Mouse (Mus musculus) intestine, postnatal 0 days (tissue): Measurements from ENCODE around the gene Gdi1. TPM values are rescaled to one million over a fixed set of nuclear protein-coding genes. Genes with fewer than 3 reads are reported as not detected.

Experiments
- ATAC-seq: fragments of 200-750 bp; cut with Nextera tagmentation; 2 replicates; pipeline ENCODE4 v1.8.0; 2017; ENCODE audit warnings: mild to moderate bottlenecking, moderate TSS enrichment, moderate library complexity
- H3K27ac ChIP-seq: fragments of 300-500 bp; sonication (generic); 2 replicates; pipeline ENCODE4 v1.5.1; 2014; ENCODE audit warnings: mild to moderate bottlenecking, low read depth, low read length, moderate library complexity
- H3K27me3 ChIP-seq: fragments of 300-500 bp; sonication (generic); replicated peaks from 2 replicates; pipeline ENCODE4 v1.6.1; 2014; ENCODE audit warnings: low read length, mixed read lengths; ENCODE audit not compliant: control insufficient read depth, insufficient read depth
- H3K36me3 ChIP-seq: fragments of 300-500 bp; sonication (generic); 2 replicates; pipeline ENCODE4 v1.6.1; 2014; ENCODE audit warnings: mild to moderate bottlenecking, moderate library complexity; ENCODE audit not compliant: control insufficient read depth, insufficient read depth
- H3K4me1 ChIP-seq: fragments of 300-500 bp; sonication (generic); replicated peaks from 2 replicates; pipeline ENCODE4 v1.6.1; 2014; ENCODE audit warnings: antibody characterized with exemption, low read length, mixed read lengths; ENCODE audit not compliant: control insufficient read depth, insufficient read depth
- H3K4me2 ChIP-seq: fragments of 300-500 bp; sonication (generic); replicated peaks from 2 replicates; pipeline ENCODE4 v1.6.1; 2014; ENCODE audit warnings: low read depth, mild to moderate bottlenecking, moderate library complexity
- H3K4me3 ChIP-seq: fragments of 300-500 bp; sonication (generic); 2 replicates; pipeline ENCODE4 v1.5.1; 2014; ENCODE audit warnings: low read depth, low read length
- H3K9ac ChIP-seq: fragments of 300-500 bp; sonication (generic); 2 replicates; pipeline ENCODE4 v1.6.1; 2014; ENCODE audit warnings: mild to moderate bottlenecking, low read depth, low read length
- H3K9me3 ChIP-seq: fragments of 300-500 bp; sonication (generic); 2 replicates; pipeline ENCODE4 v1.6.1; 2016; ENCODE audit warnings: mixed run types; ENCODE audit not compliant: control insufficient read depth
- CTCF ChIP-seq: sonication (generic); IDR thresholded peaks from 2 replicates; pipeline ENCODE4 v1.5.1; 2016; ENCODE audit warnings: low read depth, mild to moderate bottlenecking, control low read depth, antibody characterized with exemption, moderate library complexity
- WGBS: fragments of 180-500 bp; shearing (Covaris S2); extraction: QIAGEN DNeasy Blood & Tissue Kit; methylation state at CpG from one replicate; pipeline ENCODE4 v1.1.7; 2014; 5-methylcytosine and 5-hydroxymethylcytosine counted together
- polyA plus RNA-seq: library from polyadenylated mRNA; unstranded; fragments of >200 nt; fragmentation: Nextera tagmentation; extraction: Ambion mirVana; gene quantifications from 2 replicates; pipeline ENCODE4 v1.2.1, GENCODE M21; 2015

Gene Gdi1
- polyA plus RNA-seq, 1 experiment from 2014 or later: 63.9 TPM

DNA sequence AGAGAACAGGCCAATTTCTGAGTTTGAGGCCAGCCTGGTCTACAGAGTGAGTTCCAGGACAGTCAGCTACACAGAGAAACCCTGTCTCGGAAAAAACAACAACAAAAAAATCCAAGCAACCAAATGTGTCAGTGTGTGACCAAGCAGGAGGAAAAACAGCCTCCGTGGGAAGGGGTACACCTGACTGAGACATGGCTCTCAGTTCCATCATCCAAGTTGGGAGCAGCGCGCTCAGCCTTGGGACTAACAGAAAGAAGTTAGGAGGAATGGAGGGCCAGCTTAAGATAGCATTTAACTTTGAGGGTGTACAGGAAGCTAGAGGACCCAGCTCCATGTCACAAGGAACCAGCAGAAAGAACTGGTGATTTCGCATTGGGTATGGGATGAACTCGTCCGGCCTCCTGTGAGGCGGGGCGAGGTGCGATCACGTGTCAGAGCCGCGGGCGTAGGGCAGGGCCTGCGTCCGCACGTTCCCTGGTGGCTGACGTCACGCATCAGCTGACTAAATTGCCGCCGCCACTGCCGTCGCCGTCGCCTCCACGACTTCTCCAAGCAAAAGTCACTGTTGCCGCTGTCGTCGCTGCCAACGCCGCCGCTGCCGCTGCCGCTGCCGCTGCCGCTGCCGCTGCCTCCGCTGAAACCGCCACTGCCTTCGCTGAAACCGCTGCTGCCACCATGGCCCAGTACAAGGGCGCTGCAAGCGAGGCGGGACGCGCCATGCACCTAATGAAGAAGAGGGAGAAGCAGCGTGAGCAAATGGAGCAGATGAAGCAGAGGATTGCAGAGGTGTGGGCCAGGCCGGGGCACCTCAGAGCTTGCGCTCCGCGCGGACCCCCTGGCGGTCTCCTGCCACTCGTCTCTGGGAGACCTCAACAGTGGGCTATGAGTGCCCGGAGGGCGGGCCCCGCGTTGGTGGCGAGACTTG lies 8.0 kb downstream of the Gdi1 start, which contains the start of gene Fam50a:
Gene Fam50a (plus strand): TSS at position 494 of the 925 bp plus-strand sequence.
- 23% methylated on average over 58 of the region's 59 CpGs for WGBS
- Histone ChIP-seq H3K9ac (peak within 1 kb of the TSS; percentile 70), H3K9me3 (no peaks in the 10 kb centered on the region), H3K4me2 (peak within 1 kb of the TSS; percentile 77), H3K27me3 (no peaks in the 10 kb centered on the region), H3K4me1 (no peaks in the 10 kb centered on the region), H3K36me3 (peaks cover 10% of the 10 kb centered on the region; the same call in 1 of the 2 replicates), H3K4me3 (peak within 1 kb of the TSS; percentile 53), H3K27ac (peak within 1 kb of the TSS; percentile 78)
- peak; percentile 95 for ATAC-seq
- no peak; the same call in 1 of the 2 replicates for TF ChIP-seq CTCF

DNA sequence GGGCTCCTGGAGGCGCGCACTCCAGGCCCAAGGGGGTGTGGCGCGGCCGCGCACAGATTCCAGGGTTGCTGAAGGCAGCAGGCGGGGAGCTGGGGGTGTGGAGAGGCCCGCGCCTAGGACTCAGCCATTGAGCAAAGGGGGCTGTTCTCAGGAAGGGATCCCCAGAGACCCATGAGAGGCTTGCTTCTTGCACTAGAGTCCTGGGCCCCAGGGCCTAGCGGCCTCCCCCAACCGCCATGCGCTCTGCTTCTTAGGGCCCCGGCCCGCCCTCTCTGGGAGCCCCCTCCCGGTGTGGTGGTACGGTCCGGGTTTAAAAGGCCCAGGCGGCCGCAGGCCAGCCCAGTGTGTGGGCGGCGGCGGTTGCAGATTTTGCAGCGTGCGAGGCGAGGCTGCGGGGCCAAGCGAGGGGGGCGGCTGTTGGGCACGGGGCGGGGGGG lies 23.9 kb downstream of the Gdi1 start, which contains the start of gene Plxna3:
Gene Plxna3 (plus strand): TSS at position 342 of the 437 bp plus-strand sequence.
- Histone ChIP-seq H3K27ac (no peak within 1 kb of the TSS), H3K9me3 (no peaks in the 10 kb centered on the region), H3K27me3 (no peaks in the 10 kb centered on the region), H3K4me3 (peak within 1 kb of the TSS; percentile 42), H3K9ac (peak within 1 kb of the TSS; percentile 53), H3K4me2 (peak within 1 kb of the TSS; percentile 68), H3K4me1 (no peaks in the 10 kb centered on the region), H3K36me3 (no peaks in the 10 kb centered on the region)
- no peak for TF ChIP-seq CTCF
- ATAC-seq: peak; percentile 94
- 23% methylated on average over 30 of the region's 30 CpGs for WGBS

DNA sequence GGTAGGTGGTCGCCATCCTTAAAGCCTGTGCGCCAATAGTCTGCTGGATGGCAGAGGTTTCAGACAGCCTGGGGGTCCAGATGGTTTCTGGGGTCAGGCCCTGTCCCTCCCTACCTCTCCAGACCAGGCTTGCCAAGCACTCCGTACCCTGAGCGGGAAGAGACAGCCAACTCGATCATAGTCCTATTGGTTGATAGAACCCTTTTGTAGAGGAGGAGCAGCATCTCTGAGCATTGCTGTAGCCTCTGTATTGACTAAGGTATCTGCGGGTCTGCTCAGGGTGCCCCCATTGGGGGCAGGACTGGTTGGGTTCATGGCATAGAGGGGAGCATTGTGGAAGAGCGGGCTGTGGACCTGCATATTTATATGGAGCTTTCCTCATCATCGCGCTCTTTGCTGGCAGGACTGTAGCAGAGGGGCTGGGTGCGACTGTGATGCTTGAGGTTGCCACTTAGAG lies 24.4 kb downstream of the Gdi1 start:
- Histone ChIP-seq H3K36me3 (no peaks in the 10 kb centered on the region), H3K4me3 (peak overlapping the region; percentile 42), H3K9ac (no peak overlapping the region; the same call in 1 of the 2 replicates), H3K4me2 (peak overlapping the region; percentile 68), H3K4me1 (no peaks in the 10 kb centered on the region), H3K9me3 (no peaks in the 10 kb centered on the region), H3K27me3 (no peaks in the 10 kb centered on the region), H3K27ac (no peak overlapping the region)
- TF ChIP-seq CTCF: no peak
- 28% methylated on average over 9 of the region's 10 CpGs for WGBS
- ATAC-seq: peak; percentile 9; the same call in 1 of the 2 replicates

- TF ChIP-seq CTCF: no peak
- H3K9ac ChIP-seq: no peak overlapping the region
- no peaks in the 10 kb centered on the region for H3K36me3 ChIP-seq
- ATAC-seq: no peak
- no peaks in the 10 kb centered on the region for H3K9me3 ChIP-seq
- no peak overlapping the region for H3K4me3 ChIP-seq
- WGBS: 37% methylated on average over 2 of the region's 2 CpGs
- H3K27me3 ChIP-seq: no peaks in the 10 kb centered on the region
- no peak overlapping the region for H3K27ac ChIP-seq
- H3K4me2 ChIP-seq: no peak overlapping the region
- no peaks in the 10 kb centered on the region for H3K4me1 ChIP-seq
Measured at GRCm38 (mm10) chrX:74330166-74330930, 25.6 kb downstream of the Gdi1 start.

DNA sequence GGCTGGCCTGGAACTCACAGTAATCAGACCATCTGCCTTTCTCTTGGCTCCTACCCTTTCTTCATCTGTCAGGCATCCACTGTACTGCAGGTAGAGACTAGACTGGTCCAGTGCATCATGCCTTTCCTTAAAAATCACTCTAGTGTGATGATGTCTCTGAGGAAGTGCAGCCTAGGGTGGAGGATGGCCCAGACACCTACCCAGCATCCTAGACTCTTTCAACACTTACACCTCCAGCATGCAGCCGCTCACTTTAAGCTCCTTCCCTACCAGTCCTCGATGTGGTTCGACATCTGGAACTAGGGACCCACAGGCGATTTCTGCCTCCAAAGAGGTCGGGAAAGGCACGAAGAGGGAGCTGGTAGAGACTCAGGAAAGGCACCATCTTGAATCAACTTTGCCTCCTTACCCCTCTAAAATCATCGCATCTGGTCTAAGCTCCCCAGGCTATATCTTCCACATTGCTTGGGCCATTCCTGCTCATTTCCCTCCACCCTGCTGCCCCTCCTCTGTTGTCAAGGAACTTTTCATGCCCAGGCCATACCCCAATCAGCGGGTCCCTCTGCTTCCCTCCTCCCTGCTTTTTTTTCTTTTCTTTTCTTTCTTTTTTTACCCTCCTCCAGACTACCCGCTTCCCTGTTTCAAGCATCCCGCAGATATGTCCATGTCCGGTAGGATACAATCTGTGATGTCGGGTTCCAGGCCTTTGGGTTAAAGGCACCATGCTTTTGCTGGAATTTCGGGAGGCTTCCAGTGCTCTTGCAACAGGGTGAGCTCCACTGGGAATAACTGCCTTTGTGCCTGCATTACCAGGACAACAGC lies 48.1 kb downstream of the Gdi1 start:
- no peak for ATAC-seq
- Histone ChIP-seq H3K4me1 (no peaks in the 10 kb centered on the region), H3K9me3 (no peaks in the 10 kb centered on the region), H3K9ac (peak overlapping the region; percentile 45; the same call in 1 of the 2 replicates), H3K4me2 (peak overlapping the region; percentile 57), H3K4me3 (peak overlapping the region; percentile 46), H3K36me3 (no peaks in the 10 kb centered on the region), H3K27ac (no peak overlapping the region), H3K27me3 (no peaks in the 10 kb centered on the region)
- WGBS: 21% methylated on average over 13 of the region's 13 CpGs
- no peak for TF ChIP-seq CTCF
